Mouse (Mus musculus) kidney, adult 9 months (tissue): ENCODE data around the gene Brd4.
"Not testable (repeated sequence)": the region's sequence is repeated elsewhere in the genome, so short reads cannot be mapped to it uniquely, and the experiment has no call there.

Experiments used
- DNase-seq: peaks from one replicate; pipeline ENCODE4 v3.0.0; 2022

The Brd4 gene

GRCm38 (mm10) chr17:32215587-32215986 lies 68.9 kb downstream of the Brd4 start:
- peak; percentile 18 for DNase-seq

- DNase-seq = not testable (repeated sequence)
These were observed 73.0 kb downstream of the Brd4 start for GRCm38 (mm10) chr17:32211554-32211953.

GRCm38 (mm10) chr17:32209752-32210151 lies 74.8 kb downstream of the Brd4 start:
- peak; percentile 59 for DNase-seq

GRCm38 (mm10) chr17:32209144-32209543 lies 75.4 kb downstream of the Brd4 start:
- DNase-seq = peak; percentile 27

GRCm38 (mm10) chr17:32207586-32208245 lies 76.8 kb downstream of the Brd4 start:
- peak; percentile 36 for DNase-seq

- peak; percentile 30 for DNase-seq
These were observed 79.2 kb downstream of the Brd4 start for GRCm38 (mm10) chr17:32205345-32205744.

- no peak for DNase-seq
These were observed 81.5 kb downstream of the Brd4 start for GRCm38 (mm10) chr17:32202972-32203371.

GRCm38 (mm10) chr17:32201086-32201485 lies 83.4 kb downstream of the Brd4 start:
- DNase-seq = no peak

GRCm38 (mm10) chr17:32199796-32200195 lies 84.7 kb downstream of the Brd4 start:
- no peak for DNase-seq

- DNase-seq = no peak
These were observed 87.4 kb downstream of the Brd4 start for GRCm38 (mm10) chr17:32197156-32197555.

- DNase-seq = no peak
These were observed 88.8 kb downstream of the Brd4 start for GRCm38 (mm10) chr17:32195725-32196124.

GRCm38 (mm10) chr17:32193010-32193409 lies 91.5 kb downstream of the Brd4 start:
- DNase-seq = no peak

GRCm38 (mm10) chr17:32189850-32190249 lies 94.7 kb downstream of the Brd4 start:
- DNase-seq = peak; percentile 27

GRCm38 (mm10) chr17:32188863-32189636 lies 95.5 kb downstream of the Brd4 start, which contains the start of gene Ephx3:
Gene Ephx3 (minus strand): TSS chr17:32189549.
- no peak for DNase-seq

- no peak for DNase-seq
These were observed 101.5 kb downstream of the Brd4 start for GRCm38 (mm10) chr17:32183017-32183416.

- DNase-seq = no peak
These were observed 104.7 kb downstream of the Brd4 start for GRCm38 (mm10) chr17:32179621-32180491.

- no peak for DNase-seq
These were observed 107.6 kb downstream of the Brd4 start for GRCm38 (mm10) chr17:32176919-32177318.

GRCm38 (mm10) chr17:32173166-32173565 lies 111.4 kb downstream of the Brd4 start:
- DNase-seq = peak; percentile 70

- no peak for DNase-seq
These were observed 112.0 kb downstream of the Brd4 start for GRCm38 (mm10) chr17:32172485-32172884.

GRCm38 (mm10) chr17:32169518-32170225 lies 114.8 kb downstream of the Brd4 start:
- DNase-seq = no peak

GRCm38 (mm10) chr17:32166687-32167086 lies 117.8 kb downstream of the Brd4 start, which contains the start of gene Notch3:
Gene Notch3 (minus strand): TSS chr17:32166852.
- no peak for DNase-seq

GRCm38 (mm10) chr17:32165803-32166595 lies 118.5 kb downstream of the Brd4 start:
- no peak for DNase-seq
